Mouse (Mus musculus) adrenal gland, adult 18-20 months (tissue): Measurements from ENCODE around the gene Kazald1. TPM values are rescaled to one million over a fixed set of nuclear protein-coding genes. Genes with fewer than 3 reads are reported as not detected.

Experiments
- DNase-seq, 2 experiments: peaks; one replicate each; pipeline ENCODE4 v3.0.0; 2021 to 2022; ENCODE audit warnings: low spot score in 2 of 2
- total RNA-seq, 2 experiments: library from RNA; stranded (reverse); gene quantifications; 1 replicate in 1 of 2; 2 replicates in 1 of 2; pipeline ENCODE4 v1.2.3; 2021

Gene Kazald1
- total RNA-seq, 2 experiments from 2014 or later: 5.2 to 7.4 TPM

GRCm38 (mm10) chr19:45076586-45077510, 1.8 kb downstream of the Kazald1 start:
- peak; percentile 65 to 71 for DNase-seq

- DNase-seq: no peak
Observed at GRCm38 (mm10) chr19:45077742-45078645, 3.0 kb downstream of the Kazald1 start.

GRCm38 (mm10) chr19:45078971-45079764, 4.1 kb downstream of the Kazald1 start:
- no peak for DNase-seq

- peak; percentile 40 to 62 for DNase-seq
Observed at GRCm38 (mm10) chr19:45079769-45080515, 4.9 kb downstream of the Kazald1 start.

GRCm38 (mm10) chr19:45080711-45081110, 5.7 kb downstream of the Kazald1 start:
- DNase-seq: no peak

DNA sequence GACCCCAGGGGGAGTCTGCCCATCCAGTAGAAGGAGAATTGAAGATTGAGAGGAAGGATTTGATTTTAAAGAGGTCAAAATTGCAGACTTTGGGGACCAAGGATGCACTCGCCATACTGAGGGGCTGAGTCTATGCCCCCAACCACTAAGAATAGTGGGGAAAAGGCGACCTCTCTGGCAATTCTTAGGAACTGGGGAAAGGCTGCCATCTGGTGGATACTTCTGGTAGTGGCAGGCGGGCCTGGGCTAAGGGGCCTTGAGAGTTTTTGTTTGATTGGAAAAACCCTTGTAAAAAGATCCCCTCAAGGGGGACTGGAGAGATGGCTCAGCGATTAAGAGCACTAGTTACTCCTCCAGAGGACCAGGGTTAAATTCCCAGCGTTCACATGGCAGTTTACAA, 6.2 kb downstream of the Kazald1 start:
- DNase-seq: peak; percentile 75 to 82

GRCm38 (mm10) chr19:45081841-45082550, 7.0 kb downstream of the Kazald1 start:
- peak in 1 of 2 experiments; percentile 49 for DNase-seq

- peak; percentile 35 to 39 for DNase-seq
Observed at GRCm38 (mm10) chr19:45097868-45098267, 22.8 kb downstream of the Kazald1 start.

DNA sequence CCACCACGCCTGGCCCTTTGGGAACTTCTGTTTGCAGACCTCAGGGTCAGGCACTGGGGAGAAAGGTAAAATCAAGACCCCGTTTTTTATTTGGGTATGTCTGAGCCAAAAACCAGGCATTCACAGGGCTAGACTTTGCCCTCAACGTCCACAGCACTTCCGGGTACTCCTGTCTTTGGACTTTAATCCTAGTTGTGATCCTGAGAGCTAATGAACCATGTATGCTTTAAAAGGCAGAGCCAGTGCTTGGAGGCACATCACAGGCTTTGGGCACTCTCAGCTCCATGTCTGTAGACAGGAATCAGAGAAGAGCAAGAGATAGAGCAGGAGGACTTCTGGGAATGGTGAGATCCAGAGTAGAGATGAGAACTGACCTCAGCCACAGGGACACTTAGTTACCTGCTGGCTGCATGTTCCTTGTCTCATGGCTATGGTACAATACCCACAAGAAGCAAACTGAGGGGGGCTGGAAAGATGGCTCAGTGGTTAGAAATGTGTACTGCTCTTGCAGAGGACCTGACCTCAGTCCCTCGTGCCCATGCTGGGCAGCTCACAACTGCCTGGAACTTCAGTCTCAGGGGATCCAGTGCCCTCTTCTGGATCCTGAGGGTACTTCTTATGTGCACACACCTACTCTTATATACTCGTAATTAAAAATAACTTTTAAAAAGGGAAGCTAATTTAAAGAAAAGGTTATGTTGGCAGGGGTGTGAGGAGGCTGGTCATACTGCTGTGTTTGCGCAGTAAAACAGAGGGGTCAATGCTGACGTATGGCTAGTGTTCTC, 25.6 kb downstream of the Kazald1 start:
- DNase-seq: no peak

DNA sequence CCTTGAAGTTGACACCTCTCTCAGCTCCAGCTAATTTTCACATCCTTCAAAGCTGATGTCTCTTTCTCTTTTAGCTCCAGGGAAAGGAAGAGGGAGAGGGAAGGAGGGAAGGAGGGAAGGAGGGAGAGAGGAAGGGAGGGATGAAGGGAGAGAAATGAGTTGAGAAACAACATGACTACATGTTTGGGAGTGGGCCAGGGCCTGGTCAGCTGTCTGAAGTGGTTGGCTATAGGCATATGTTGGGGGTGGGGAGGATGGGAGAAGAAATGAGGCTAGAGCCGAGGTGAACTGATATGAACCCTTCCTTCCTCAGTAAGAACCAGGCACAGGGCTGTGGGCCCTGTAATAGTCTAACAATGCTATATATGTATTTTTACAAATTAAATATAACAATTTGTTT, 30.6 kb downstream of the Kazald1 start:
- DNase-seq: no peak

DNA sequence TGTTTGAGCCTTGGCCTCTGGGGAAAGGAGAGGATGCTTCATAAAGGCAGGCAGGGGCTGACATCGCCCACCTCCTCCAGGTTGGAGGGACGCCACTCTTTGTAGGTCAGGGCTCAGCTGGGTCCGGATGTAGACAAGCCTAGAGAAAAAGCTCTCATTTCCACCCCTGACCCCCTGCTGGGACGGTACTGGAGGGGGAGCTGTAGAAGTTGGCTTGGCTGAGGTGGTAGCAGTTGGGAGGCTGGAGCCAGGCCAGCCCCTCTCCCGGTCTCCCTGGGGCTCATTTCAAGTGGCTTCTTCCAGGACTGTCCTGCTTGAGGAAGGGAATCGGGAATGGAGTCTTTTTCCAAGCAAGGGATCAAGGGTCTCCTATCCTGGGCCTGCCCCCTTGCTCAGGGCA, 31.6 kb downstream of the Kazald1 start:
- DNase-seq: no peak

DNA sequence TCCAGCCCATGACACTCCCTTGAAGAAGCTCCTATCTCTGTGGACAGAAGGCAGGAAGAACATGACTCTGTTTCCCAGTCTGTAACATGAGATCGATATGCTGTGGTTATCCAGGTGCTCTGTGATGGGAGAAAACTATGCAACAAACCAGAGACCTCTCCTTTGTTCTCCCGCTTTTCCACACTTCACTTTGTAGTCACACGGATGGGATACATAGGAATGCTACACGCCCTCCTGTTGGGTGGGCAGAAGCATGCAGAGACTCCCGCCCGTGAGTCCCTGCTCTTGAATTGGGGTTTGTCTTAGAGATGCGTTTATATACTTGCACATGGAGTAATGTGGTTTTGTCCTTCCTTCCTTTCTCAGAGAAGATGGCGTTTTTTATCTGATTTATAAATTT, 35.6 kb downstream of the Kazald1 start:
- no peak for DNase-seq

DNA sequence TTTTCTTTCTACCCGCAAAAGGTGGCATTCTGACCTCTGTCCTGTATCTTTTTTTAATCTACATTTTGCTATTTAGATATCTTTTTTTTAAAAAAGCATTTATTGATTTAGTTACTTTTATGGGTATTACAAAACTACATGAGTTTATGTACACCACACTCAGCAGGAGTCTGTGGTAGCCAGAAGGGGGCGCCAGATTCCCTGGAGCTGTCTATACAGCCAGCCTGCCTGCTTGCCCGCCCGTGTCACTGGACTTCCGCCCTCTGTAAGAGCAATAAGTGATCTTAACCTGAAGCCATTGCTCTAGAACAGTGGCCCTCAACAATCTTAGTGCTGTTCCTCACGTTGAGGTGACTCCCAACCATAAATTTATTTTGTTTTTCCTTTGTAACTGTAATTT, 37.4 kb downstream of the Kazald1 start:
- no peak for DNase-seq

- DNase-seq: no peak
Observed at GRCm38 (mm10) chr19:45113791-45114460, 38.9 kb downstream of the Kazald1 start.

- no peak for DNase-seq
Observed at GRCm38 (mm10) chr19:45114772-45115171, 39.7 kb downstream of the Kazald1 start.

- DNase-seq: peak; percentile 27 to 35
Observed at GRCm38 (mm10) chr19:45116798-45117197, 41.8 kb downstream of the Kazald1 start.
